Mouse (Mus musculus): ENCODE data around the gene Prdm11. TPM values are rescaled to one million over a fixed set of nuclear protein-coding genes. Genes with fewer than 3 reads are reported as not detected.
A peak's percentile ranks its signal among the peaks of the same experiment; 100 is the strongest.

The Prdm11 gene
- total RNA-seq, 2 experiments from 2014 or later: 24.9 to 25.9 TPM

- no peak for DNase-seq (ENCODE audit: low spot score in 2 of 2)
These were observed 33.0 kb downstream of the Prdm11 start for GRCm38 (mm10) chr2:93012976-93013375.

- DNase-seq (ENCODE audit: low spot score in 2 of 2): no peak
These were observed 34.0 kb downstream of the Prdm11 start for GRCm38 (mm10) chr2:93011933-93012332.

GRCm38 (mm10) chr2:93011465-93011864 is 34.5 kb downstream of the Prdm11 start:
- no peak for DNase-seq (ENCODE audit: low spot score in 2 of 2)

- no peak for DNase-seq (ENCODE audit: low spot score in 2 of 2)
These were observed 37.8 kb downstream of the Prdm11 start for GRCm38 (mm10) chr2:93007967-93008685.

GRCm38 (mm10) chr2:93005028-93005427 is 40.9 kb downstream of the Prdm11 start:
- no peak for DNase-seq (ENCODE audit: low spot score in 2 of 2)

GRCm38 (mm10) chr2:92991976-92992375 is 54.0 kb downstream of the Prdm11 start:
- DNase-seq (ENCODE audit: low spot score in 2 of 2): no peak

DNA sequence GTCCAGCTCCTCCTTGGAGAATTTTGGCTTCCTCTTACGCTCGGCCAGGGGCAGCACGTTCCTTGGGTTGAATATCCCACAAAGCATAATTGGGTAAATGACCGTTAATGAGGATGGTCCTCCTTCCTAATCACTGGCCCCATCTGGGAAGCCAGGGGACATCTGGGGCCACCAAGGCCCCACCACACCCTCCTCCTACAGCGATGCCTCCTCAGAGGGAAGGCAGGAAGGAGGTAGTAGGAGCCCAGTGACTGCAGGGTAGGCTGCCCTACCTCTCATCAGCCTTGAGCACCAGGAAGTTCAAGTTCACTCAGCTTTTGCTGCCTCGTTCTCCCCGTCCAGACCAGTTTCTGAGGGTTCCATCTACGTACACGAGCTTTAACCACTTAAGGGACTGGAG is 56.4 kb downstream of the Prdm11 start:
- DNase-seq (ENCODE audit: low spot score in 2 of 2): no peak

DNA sequence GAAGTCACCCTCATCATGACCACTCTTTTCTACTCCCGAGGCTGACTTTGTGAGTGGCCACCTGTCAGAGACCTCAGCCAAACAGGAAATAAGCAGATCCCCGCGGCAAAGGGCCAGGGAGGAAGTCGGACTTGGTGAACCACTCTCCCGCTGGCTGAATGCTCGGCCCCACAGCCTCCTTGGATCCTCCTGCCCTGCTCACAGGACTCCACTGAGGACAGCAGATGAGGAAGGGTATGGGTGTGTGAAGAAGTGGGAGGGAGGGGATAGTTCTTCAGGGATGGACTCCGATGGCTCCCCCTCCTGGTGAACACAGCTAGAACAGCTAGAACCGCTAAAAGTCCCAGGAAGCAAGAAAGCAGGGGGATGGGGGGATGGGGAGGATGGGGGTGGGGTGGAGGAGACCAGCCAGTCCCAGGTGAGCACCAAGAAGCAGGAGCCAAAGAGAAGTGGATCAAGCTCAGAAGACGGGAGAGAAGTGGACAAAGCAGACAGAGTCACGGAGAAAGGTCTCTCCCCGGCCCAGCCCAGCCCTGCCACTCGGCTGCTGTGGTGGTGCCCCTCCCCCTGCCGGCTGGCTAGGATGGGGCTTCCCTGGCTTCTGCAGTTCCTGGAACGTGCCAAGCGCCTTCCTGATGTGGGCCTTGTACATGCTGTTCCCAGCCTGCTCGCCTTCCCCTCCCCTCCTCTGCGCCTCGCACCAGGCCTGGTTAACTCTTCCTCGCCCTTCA is 57.9 kb downstream of the Prdm11 start:
- DNase-seq (ENCODE audit: low spot score in 2 of 2): peak; percentile 69 to 72

- no peak for DNase-seq (ENCODE audit: low spot score in 2 of 2)
These were observed 58.8 kb downstream of the Prdm11 start for GRCm38 (mm10) chr2:92987108-92987618.

GRCm38 (mm10) chr2:92985600-92985999 is 60.4 kb downstream of the Prdm11 start:
- no peak for DNase-seq (ENCODE audit: low spot score in 2 of 2)

GRCm38 (mm10) chr2:92985171-92985570 is 60.8 kb downstream of the Prdm11 start:
- DNase-seq (ENCODE audit: low spot score in 2 of 2): no peak

DNA sequence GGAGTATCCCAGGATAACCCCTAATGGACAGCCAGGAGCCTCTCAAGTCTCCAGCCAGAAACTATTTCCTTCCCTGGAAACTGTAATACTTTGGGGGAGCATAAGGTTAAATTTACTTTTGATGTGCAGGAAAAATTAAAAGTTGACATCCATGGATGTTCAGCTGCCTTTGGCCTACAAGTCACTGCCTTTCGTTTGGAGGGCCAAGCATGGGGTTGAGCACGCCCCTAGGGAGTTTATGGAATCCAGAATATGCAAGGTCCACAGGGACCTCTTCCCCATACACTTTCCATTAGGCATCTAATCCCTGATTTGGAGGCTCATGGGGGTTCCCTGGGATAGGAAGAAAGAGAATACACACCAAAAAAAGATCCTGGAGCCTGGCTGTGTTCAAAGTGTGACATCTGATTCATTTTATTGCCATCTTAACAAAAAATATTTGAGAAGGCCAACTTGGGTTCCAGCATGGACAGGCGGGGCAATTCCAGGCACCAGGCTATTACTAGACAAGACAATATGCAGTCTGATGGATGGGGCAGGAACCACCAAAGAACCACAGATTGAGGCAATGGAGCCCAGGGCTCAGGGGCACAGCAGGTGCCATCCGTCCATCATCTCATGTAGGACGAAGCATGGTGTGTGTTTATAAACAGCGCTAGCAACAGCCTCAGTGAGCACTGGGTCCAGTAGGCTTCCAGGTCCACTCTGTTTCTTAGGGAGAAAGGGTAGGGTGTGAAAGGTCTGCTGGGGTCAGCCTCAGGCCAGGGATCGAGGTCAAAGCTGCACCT is 61.5 kb downstream of the Prdm11 start:
- no peak for DNase-seq (ENCODE audit: low spot score in 2 of 2)

DNA sequence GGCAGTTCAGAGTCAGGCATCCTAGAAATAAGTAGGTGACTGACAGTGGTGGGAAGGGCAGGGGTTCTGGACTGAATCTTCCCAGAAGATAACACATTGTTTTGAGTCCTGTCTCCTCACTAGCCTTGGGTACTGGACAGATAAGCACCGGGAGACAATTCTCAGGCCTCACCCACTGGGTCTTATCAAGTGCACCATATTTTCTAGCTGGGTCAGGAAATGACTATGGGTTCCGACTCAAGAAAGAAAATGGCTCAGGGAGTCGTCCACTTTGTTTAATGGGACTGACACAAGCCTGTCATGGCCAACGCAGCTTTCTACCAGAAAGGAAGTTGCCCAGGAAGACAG is 62.7 kb downstream of the Prdm11 start:
- no peak for DNase-seq (ENCODE audit: low spot score in 2 of 2)

GRCm38 (mm10) chr2:92982591-92983272 is 63.2 kb downstream of the Prdm11 start:
- DNase-seq (ENCODE audit: low spot score in 2 of 2): no peak

- DNase-seq (ENCODE audit: low spot score in 2 of 2): no peak
These were observed 65.8 kb downstream of the Prdm11 start for GRCm38 (mm10) chr2:92980165-92980564.

DNA sequence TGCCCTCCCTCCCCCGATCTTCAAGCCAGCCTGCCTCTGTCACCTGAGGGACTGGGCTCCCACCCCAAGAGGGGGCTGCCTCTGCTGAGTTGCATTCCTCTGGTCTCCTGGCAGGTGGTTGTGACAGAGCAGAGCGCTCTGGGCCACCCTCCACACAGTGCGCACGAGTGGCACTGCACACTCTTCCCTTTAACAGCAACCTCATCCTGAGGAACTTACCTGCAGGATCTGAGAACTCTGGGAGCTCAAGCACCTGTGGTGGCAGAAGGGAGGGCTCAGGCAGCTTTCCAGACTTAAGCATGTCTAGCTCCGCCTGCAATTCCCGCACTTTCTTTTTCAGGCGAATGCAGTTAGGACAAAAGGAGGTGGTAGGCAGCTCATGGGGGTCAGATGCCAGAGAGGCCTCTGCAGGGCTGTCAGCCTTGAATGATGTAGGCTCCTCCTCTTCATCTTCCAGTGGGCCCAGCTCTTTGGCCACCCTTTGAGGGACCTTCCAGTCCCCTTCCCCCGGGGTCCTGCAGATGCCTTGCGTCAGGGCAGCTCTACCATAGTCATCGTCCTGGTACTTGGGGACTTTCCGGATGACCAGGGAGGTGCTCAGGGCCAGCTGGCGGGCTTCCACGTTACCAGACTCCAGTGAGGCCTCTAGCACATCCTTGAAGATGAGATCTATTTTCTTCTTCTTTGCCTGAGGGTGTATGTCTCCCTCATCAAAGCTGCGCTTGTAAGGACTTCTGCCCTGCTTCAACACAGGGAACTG is 70.8 kb downstream of the Prdm11 start:
- DNase-seq (ENCODE audit: low spot score in 2 of 2): no peak

DNA sequence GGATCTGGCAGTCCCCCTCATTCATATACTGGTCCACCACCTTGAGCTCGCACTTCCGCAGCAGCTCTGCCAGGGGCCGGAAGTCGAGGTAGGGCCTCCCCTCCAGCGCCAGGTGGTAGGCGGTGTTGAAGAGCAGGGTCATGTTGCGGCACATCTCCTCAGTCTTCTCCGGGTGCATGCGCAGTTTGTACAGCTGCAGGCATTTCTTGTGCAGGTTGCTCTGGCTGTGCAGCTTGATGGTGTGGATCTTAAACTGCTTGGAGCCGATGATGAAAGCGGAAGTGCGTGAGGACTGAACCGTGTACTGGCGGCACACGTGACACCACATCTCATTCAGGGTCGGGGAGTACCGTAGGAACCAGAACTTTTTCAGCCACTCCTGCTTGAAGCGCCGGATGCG is 72.3 kb downstream of the Prdm11 start:
- no peak for DNase-seq (ENCODE audit: low spot score in 2 of 2)

DNA sequence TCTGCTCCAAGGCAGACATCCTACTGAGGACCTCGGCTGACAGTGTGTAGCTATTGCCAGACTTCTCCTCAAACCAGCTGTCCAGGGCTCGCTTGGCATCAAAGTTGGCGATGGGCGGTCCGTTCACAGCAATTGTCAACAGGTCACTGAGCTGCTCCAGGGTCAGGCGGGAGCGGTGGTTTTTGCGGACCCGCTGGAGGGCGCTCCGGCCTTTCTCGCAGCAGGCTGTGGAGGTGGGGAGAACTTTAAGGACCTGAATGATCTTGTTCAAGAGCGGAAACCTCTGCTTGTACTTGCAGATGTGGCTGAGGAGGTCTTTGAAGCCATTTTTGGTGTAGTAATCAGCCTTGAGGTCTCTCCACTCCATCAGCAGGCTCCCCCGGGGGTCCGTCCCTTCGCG is 73.9 kb downstream of the Prdm11 start:
- no peak for DNase-seq (ENCODE audit: low spot score in 2 of 2)

- DNase-seq (ENCODE audit: low spot score in 2 of 2): no peak
These were observed 74.4 kb downstream of the Prdm11 start for GRCm38 (mm10) chr2:92971536-92971935.

- no peak for DNase-seq (ENCODE audit: low spot score in 2 of 2)
These were observed 74.9 kb downstream of the Prdm11 start for GRCm38 (mm10) chr2:92971069-92971468.

DNA sequence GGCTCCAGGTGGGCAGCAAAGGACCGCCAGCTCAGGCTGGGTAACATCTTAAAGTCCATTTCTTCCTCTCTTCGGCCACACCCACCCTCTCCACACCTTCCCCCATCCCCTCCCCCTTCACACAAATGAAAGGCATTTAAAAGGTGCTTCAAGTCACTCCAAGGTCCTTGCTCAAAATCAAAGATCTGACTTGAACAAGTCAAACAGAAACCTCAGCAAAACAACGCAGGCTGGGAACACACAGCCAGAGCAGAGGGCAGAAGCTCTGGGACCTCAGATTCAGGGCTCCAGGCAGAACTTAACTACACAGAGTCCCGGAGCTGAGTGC is 78.2 kb downstream of the Prdm11 start:
- DNase-seq (ENCODE audit: low spot score in 2 of 2): no peak

Measured in layer of hippocampus, postnatal 10 days (tissue).